Mouse (Mus musculus): ENCODE measurements around the gene Rfx8.

- TF ChIP-seq CTCF (IDR thresholded peaks at IDR 0.05; ENCODE audit: borderline replicate concordance, insufficient read depth, low read length) (no peak), POLR2A (IDR thresholded peaks at IDR 0.05; ENCODE audit: low read depth, low read length) (no peak)
These were observed 6.1 kb downstream of the Rfx8 start for GRCm38 (mm10) chr1:39714729-39715128.
